Mouse (Mus musculus): Measurements from ENCODE around the gene Cited4. TPM values are rescaled to one million over a fixed set of nuclear protein-coding genes. Genes with fewer than 3 reads are reported as not detected.

Gene Cited4
- polyA plus RNA-seq, 1 experiment from 2014 or later: 17.9 TPM

DNA sequence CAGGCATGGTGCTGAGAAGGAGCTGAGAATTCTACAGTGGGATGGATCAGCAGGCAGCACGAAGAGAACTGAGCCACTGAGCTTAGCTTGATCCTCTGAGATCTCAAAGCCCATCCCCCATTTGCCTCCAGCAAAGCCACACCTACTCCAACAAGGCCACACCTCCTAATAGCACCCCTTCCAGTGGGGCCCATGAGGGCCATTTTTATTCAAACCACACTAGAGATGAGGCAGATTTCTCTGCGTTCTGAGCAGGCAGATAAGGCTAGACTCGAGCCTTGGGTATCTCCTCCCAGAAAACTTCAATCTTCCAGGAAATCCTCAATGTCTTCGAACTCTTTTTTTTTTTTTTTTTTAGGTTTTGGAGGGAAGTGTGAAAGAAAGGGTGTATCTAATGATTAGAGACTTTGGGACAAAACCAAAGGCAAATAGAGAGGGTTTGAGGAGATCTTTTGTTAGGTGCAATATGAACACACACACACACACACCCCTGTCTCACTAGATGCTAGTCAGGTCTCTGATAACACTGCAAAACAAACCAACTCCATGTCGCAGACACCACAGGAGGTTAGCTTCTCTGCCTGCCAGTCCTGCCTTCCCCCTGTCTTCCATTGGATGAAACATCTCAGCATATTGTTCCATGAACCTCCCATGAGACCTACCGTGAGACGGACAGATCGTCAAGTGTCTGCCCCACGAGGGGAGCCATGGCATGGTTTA, 17.1 kb downstream of the Cited4 start:
- WGBS: 61% methylated on average over 9 of the region's 9 CpGs
- H3K36me3 ChIP-seq (ENCODE audit: insufficient read depth, low read length): no peaks in the 10 kb centered on the region
- ATAC-seq (replicated peaks; ENCODE audit: low FRiP score, low read depth) (no peak), DNase-seq (ENCODE audit: low spot score) (no peak)
- H3K9me3 ChIP-seq (replicated peaks; ENCODE audit: low read length): no peaks in the 10 kb centered on the region
- no peak for TF ChIP-seq CTCF (IDR thresholded peaks at IDR 0.05; ENCODE audit: low read depth)
- H3K4me3 ChIP-seq (replicated peaks; ENCODE audit: low read depth, low read length): no peak overlapping the region
- H3K9ac ChIP-seq (ENCODE audit: low read depth, low read length): no peak overlapping the region
- no peak overlapping the region for H3K4me2 ChIP-seq (ENCODE audit: low read length)
- H3K27me3 ChIP-seq (ENCODE audit: insufficient read depth, low read length): no peaks in the 10 kb centered on the region
- H3K27ac ChIP-seq: no peak overlapping the region
- no peaks in the 10 kb centered on the region for H3K4me1 ChIP-seq (replicated peaks; ENCODE audit: insufficient read depth, low read length)

DNA sequence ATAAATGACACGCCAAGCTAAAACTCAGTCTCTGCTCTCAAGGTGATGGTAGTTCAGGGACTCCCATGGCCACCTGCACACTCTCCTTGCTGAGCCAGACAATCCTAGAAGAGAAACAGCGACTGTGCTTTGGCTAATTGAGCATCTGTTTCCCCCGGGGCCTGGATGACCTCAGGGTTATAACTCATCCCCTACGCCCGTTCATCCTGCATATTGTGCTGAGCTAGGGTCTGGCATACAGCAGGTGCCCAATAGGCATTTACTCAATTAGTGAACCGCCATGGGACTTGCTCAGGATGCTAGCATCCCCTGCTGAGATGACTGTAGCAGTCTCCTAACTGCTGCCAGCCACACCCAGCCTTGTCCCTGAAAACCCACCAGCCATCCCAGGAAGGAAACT, 20.9 kb downstream of the Cited4 start:
- no peaks in the 10 kb centered on the region for H3K9me3 ChIP-seq (replicated peaks; ENCODE audit: low read length)
- ATAC-seq (replicated peaks; ENCODE audit: low FRiP score, low read depth): no peak
- no peak overlapping the region for H3K9ac ChIP-seq (ENCODE audit: low read depth, low read length)
- no peak overlapping the region for H3K4me2 ChIP-seq (ENCODE audit: low read length)
- H3K27ac ChIP-seq: no peak overlapping the region
- no peak for DNase-seq (ENCODE audit: low spot score)
- H3K4me3 ChIP-seq (replicated peaks; ENCODE audit: low read depth, low read length): no peak overlapping the region
- TF ChIP-seq CTCF (IDR thresholded peaks at IDR 0.05; ENCODE audit: low read depth): no peak
- H3K27me3 ChIP-seq (ENCODE audit: insufficient read depth, low read length): no peaks in the 10 kb centered on the region
- H3K4me1 ChIP-seq (replicated peaks; ENCODE audit: insufficient read depth, low read length): no peaks in the 10 kb centered on the region
- WGBS: 16% methylated on average over 6 of the region's 6 CpGs
- no peaks in the 10 kb centered on the region for H3K36me3 ChIP-seq (ENCODE audit: insufficient read depth, low read length)

DNA sequence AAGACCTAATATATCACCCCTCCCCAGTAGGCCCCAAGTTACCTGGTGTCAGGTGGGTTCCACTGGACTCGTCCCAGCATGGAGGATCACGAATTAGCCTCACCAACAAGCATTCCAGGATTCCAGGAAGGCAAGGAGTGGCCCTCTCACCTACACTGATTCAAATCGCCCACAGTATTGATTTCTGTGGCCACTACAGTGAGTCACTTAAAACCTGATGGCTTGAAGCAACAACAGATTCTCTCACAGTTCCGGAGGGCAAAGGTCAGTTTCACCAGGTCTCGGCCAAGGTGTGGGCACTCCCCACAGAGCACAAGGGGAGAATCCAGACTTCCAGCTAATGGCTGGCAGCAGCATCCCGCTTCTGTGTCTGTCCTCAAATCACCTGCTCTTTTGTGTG, 22.9 kb downstream of the Cited4 start:
- no peak for DNase-seq (ENCODE audit: low spot score)
- no peak overlapping the region for H3K9ac ChIP-seq (ENCODE audit: low read depth, low read length)

DNA sequence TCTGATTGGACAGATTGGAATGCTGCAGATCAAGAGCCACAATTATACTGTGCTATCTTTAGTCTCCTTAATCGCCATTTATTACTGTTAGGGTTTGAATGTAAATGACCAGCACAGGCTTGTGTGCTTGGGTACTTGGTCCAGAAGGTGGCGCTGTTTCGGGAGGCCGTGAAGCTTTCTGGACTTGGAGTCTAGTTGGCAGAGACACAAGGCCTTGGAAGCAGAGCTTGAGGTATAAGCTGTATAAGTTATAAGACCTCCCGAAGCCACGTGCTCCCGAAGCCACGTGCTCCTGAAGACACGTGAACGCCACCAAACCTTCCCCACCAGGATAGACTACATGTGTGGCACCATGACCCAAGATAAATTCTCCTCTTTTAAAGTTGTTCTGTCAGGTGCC, 26.3 kb downstream of the Cited4 start:
- Histone ChIP-seq H3K27me3 (ENCODE audit: insufficient read depth, low read length) (no peaks in the 10 kb centered on the region), H3K4me2 (ENCODE audit: low read length) (no peak overlapping the region), H3K36me3 (ENCODE audit: insufficient read depth, low read length) (no peaks in the 10 kb centered on the region), H3K27ac (no peak overlapping the region), H3K4me1 (replicated peaks; ENCODE audit: insufficient read depth, low read length) (no peaks in the 10 kb centered on the region), H3K4me3 (replicated peaks; ENCODE audit: low read depth, low read length) (no peak overlapping the region), H3K9ac (ENCODE audit: low read depth, low read length) (no peak overlapping the region), H3K9me3 (replicated peaks; ENCODE audit: low read length) (no peaks in the 10 kb centered on the region)
- ATAC-seq (replicated peaks; ENCODE audit: low FRiP score, low read depth) (no peak), DNase-seq (ENCODE audit: low spot score) (peak; percentile 49)
- TF ChIP-seq CTCF (IDR thresholded peaks at IDR 0.05; ENCODE audit: low read depth): peak; percentile 74
- whole genome bisulfite sequencing: 45% methylated on average over 10 of the region's 10 CpGs

More for the DNA sequence above, 22.9 kb downstream of the Cited4 start:
- WGBS: 78% methylated on average over 6 of the region's 6 CpGs
- Histone ChIP-seq H3K4me1 (replicated peaks; ENCODE audit: insufficient read depth, low read length) (no peaks in the 10 kb centered on the region), H3K27me3 (ENCODE audit: insufficient read depth, low read length) (no peaks in the 10 kb centered on the region), H3K4me3 (replicated peaks; ENCODE audit: low read depth, low read length) (no peak overlapping the region), H3K36me3 (ENCODE audit: insufficient read depth, low read length) (no peaks in the 10 kb centered on the region), H3K27ac (no peak overlapping the region), H3K9me3 (replicated peaks; ENCODE audit: low read length) (no peaks in the 10 kb centered on the region), H3K4me2 (ENCODE audit: low read length) (no peak overlapping the region)
- ATAC-seq (replicated peaks; ENCODE audit: low FRiP score, low read depth): no peak
- no peak for TF ChIP-seq CTCF (IDR thresholded peaks at IDR 0.05; ENCODE audit: low read depth)

DNA sequence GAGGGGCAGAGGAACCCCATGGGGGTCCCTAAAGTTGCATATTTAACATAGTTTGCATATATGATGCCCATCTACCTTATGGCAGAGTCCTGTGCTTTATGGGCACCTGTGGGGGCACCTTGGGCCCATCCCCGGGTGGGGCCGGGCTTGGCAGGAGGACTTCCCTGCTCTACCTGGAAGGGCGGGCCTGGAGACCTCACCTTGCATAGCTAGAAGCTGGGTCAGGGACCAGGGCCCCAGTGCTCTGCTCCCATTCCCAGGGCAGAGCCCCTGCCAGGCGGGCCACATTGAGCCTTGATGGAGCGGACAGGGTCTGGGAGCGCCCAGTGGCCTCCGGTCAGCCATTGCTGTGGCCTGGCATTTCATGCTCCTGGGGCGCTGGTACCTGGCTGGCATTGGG, 31.0 kb downstream of the Cited4 start:
- TF ChIP-seq CTCF (IDR thresholded peaks at IDR 0.05; ENCODE audit: low read depth): no peak
- no peak overlapping the region for H3K4me2 ChIP-seq (ENCODE audit: low read length)
- H3K9ac ChIP-seq (ENCODE audit: low read depth, low read length): no peak overlapping the region
- H3K4me1 ChIP-seq (replicated peaks; ENCODE audit: insufficient read depth, low read length): no peaks in the 10 kb centered on the region
- WGBS: 85% methylated on average over 8 of the region's 8 CpGs
- no peaks in the 10 kb centered on the region for H3K9me3 ChIP-seq (replicated peaks; ENCODE audit: low read length)
- DNase-seq (ENCODE audit: low spot score) (no peak), ATAC-seq (replicated peaks; ENCODE audit: low FRiP score, low read depth) (0 out of 2 replicates have a peak, but pooled peaks have one; percentile 21)
- no peak overlapping the region for H3K27ac ChIP-seq
- no peak overlapping the region for H3K4me3 ChIP-seq (replicated peaks; ENCODE audit: low read depth, low read length)
- no peaks in the 10 kb centered on the region for H3K27me3 ChIP-seq (ENCODE audit: insufficient read depth, low read length)
- no peaks in the 10 kb centered on the region for H3K36me3 ChIP-seq (ENCODE audit: insufficient read depth, low read length)

DNA sequence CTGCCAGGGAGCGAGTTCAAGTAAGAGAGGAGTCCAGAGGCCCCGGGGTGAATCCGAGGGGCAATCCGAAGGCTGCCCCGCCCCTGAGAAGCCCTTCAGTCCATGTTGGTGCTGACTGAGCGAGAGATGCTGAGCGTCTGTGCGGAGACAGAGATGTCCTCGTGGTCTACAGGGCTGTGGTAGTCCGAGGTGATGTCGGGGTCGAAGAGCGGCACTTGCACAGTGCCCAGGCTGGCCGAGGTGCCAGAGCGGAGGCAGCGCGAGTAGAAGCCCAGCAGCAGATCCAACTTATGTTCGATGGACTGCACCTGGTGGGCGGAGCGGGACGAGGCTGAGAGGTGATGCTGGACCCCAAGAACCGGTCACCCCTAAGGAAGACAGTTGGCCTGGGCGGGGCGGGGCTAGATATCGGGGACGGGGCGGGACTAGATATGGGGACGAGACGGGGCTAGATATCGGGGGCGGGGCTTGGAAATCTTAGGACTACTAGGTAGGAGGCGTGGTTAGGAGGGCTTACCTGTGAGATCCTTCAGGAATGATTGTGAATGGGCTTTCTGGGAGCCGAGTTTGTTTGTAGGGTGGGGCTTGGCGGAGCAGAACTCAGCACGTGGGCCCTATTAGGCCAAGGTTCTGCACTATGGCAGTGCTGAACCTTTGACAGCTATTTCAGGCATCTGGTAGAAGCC, 31.6 kb downstream of the Cited4 start:
- Histone ChIP-seq H3K27ac (no peak overlapping the region), H3K36me3 (ENCODE audit: insufficient read depth, low read length) (no peaks in the 10 kb centered on the region), H3K9ac (ENCODE audit: low read depth, low read length) (no peak overlapping the region), H3K4me3 (replicated peaks; ENCODE audit: low read depth, low read length) (no peak overlapping the region), H3K27me3 (ENCODE audit: insufficient read depth, low read length) (no peaks in the 10 kb centered on the region), H3K4me2 (ENCODE audit: low read length) (peak overlapping the region; percentile 28), H3K4me1 (replicated peaks; ENCODE audit: insufficient read depth, low read length) (no peaks in the 10 kb centered on the region), H3K9me3 (replicated peaks; ENCODE audit: low read length) (no peaks in the 10 kb centered on the region)
- DNase-seq (ENCODE audit: low spot score) (no peak), ATAC-seq (replicated peaks; ENCODE audit: low FRiP score, low read depth) (0 out of 2 replicates have a peak, but pooled peaks have one; percentile 5)
- no peak for TF ChIP-seq CTCF (IDR thresholded peaks at IDR 0.05; ENCODE audit: low read depth)
- WGBS: 17% methylated on average over 35 of the region's 35 CpGs

All from kidney, postnatal 0 days (tissue).